12 mouse cellular contexts compared by ENCODE assay signal in genomic region chr15:97989544-97989943, GRCm38 (mm10). TPM values are rescaled to one million over a fixed set of nuclear protein-coding genes. Genes with fewer than 3 reads are reported as not detected.
DNase-seq lines count a peak whose midpoint lies in the region; ATAC-seq and TF ChIP-seq lines count a peak whose summit lies in the region.
"Had no signal": no experiment of that assay in that cellular context is flagged by ENCODE, and none has a peak within 500 bp of the region (broad histone marks: within the 10 kb centered on the region; RNA-seq: fewer than 3 reads in every experiment).

No protein-coding gene starts in this region.

- TF ChIP-seq CTCF in liver, postnatal 0 days (IDR thresholded peaks at IDR 0.05; ENCODE audit: low read depth) = no peak

- TF ChIP-seq EP300 in liver, postnatal 0 days (IDR thresholded peaks at IDR 0.05; ENCODE audit: low read depth) = no peak

- H3K4me3 ChIP-seq in liver, embryonic 11.5 days (ENCODE audit: low read depth, low read length) = no peak overlapping the region
- H3K4me3 ChIP-seq in liver, postnatal 0 days (ENCODE audit: low read depth, low read length) = no peak overlapping the region
- no peak overlapping the region for H3K4me3 ChIP-seq in embryonic facial prominence, embryonic 14.5 days (ENCODE audit: low read depth, low read length)
- H3K4me3 ChIP-seq in limb, embryonic 10.5 days = peak overlapping the region; percentile 40
- H3K4me3 ChIP-seq in neural tube, embryonic 13.5 days = no peak overlapping the region
- H3K4me3 ChIP-seq: heart, embryonic 15.5 days had no signal

- H3K9me3 ChIP-seq in liver, embryonic 11.5 days (ENCODE audit: control insufficient read depth, low read length) = no peaks in the 10 kb centered on the region
- H3K9me3 ChIP-seq in liver, postnatal 0 days (ENCODE audit: low read length) = no peaks in the 10 kb centered on the region
- H3K9me3 ChIP-seq in embryonic facial prominence, embryonic 14.5 days (ENCODE audit: control insufficient read depth, low read length) = no peaks in the 10 kb centered on the region
- no peaks in the 10 kb centered on the region for H3K9me3 ChIP-seq in limb, embryonic 10.5 days (replicated peaks)
- no peaks in the 10 kb centered on the region for H3K9me3 ChIP-seq in neural tube, embryonic 13.5 days
- H3K9me3 ChIP-seq: heart, embryonic 15.5 days had no signal

- no peaks in the 10 kb centered on the region for H3K36me3 ChIP-seq in liver, embryonic 11.5 days (ENCODE audit: control insufficient read depth, insufficient read depth, low read length)
- no peaks in the 10 kb centered on the region for H3K36me3 ChIP-seq in liver, postnatal 0 days (replicated peaks; ENCODE audit: insufficient read depth, low read length)
- peaks cover 24% of the 10 kb centered on the region; the same call in 1 of the 2 replicates for H3K36me3 ChIP-seq in embryonic facial prominence, embryonic 14.5 days (ENCODE audit: control insufficient read depth, insufficient read depth, low read length)
- peaks cover 90% of the 10 kb centered on the region for H3K36me3 ChIP-seq in limb, embryonic 10.5 days
- H3K36me3 ChIP-seq in neural tube, embryonic 13.5 days = peaks cover 41% of the 10 kb centered on the region
- H3K36me3 ChIP-seq: heart, embryonic 15.5 days had no signal

- H3K27me3 ChIP-seq in liver, embryonic 11.5 days (replicated peaks; ENCODE audit: control insufficient read depth, insufficient read depth, low read length) = no peaks in the 10 kb centered on the region; the same call in 1 of the 2 replicates
- 0 out of 2 replicates have a peak, but pooled peaks cover under 1% of the 10 kb centered on the region for H3K27me3 ChIP-seq in liver, postnatal 0 days (ENCODE audit: insufficient read depth, low read length)
- H3K27me3 ChIP-seq in embryonic facial prominence, embryonic 14.5 days (replicated peaks; ENCODE audit: control insufficient read depth, insufficient read depth, low read length) = no peaks in the 10 kb centered on the region
- no peaks in the 10 kb centered on the region for H3K27me3 ChIP-seq in limb, embryonic 10.5 days (ENCODE audit: low read depth, poor library complexity, severe bottlenecking)
- no peaks in the 10 kb centered on the region for H3K27me3 ChIP-seq in neural tube, embryonic 13.5 days
- H3K27me3 ChIP-seq: heart, embryonic 15.5 days had no signal

- H3K4me2 ChIP-seq in liver, embryonic 11.5 days = no peak overlapping the region
- H3K4me2 ChIP-seq in liver, postnatal 0 days (ENCODE audit: low read depth, low read length) = no peak overlapping the region
- no peak overlapping the region for H3K4me2 ChIP-seq in embryonic facial prominence, embryonic 14.5 days (ENCODE audit: low read depth, low read length)
- H3K4me2 ChIP-seq in neural tube, embryonic 13.5 days = no peak overlapping the region
- H3K4me2 ChIP-seq: heart, embryonic 15.5 days had no signal

- H3K4me1 ChIP-seq in liver, embryonic 11.5 days (replicated peaks; ENCODE audit: control insufficient read depth, insufficient read depth, low read length) = peaks cover 14% of the 10 kb centered on the region
- no peaks in the 10 kb centered on the region for H3K4me1 ChIP-seq in liver, postnatal 0 days (ENCODE audit: insufficient read depth)
- H3K4me1 ChIP-seq in embryonic facial prominence, embryonic 14.5 days (ENCODE audit: control insufficient read depth, insufficient read depth, low read length) = peaks cover 32% of the 10 kb centered on the region
- H3K4me1 ChIP-seq in limb, embryonic 10.5 days = peaks cover 61% of the 10 kb centered on the region
- H3K4me1 ChIP-seq in neural tube, embryonic 13.5 days (replicated peaks) = peaks cover 48% of the 10 kb centered on the region

- DNase-seq in liver, embryonic 11.5 days (ENCODE audit: low spot score) = no peak
- no peak for DNase-seq in liver, postnatal 0 days
- DNase-seq in embryonic facial prominence, embryonic 14.5 days (ENCODE audit: low spot score) = no peak
- peak; percentile 48 for DNase-seq in limb, embryonic 10.5 days (ENCODE audit: low spot score)
- DNase-seq in adrenal gland, postnatal 25 days = no peak
- DNase-seq in spleen, adult 18-20 months = no peak
- DNase-seq in gastrocnemius, postnatal 4 days (ENCODE audit: low spot score in 2 of 2) = no peak
- DNase-seq: kidney, adult 9 months; lung, adult 18-20 months; right cerebral cortex, postnatal 25 days had no signal

- no peak for ATAC-seq in liver, embryonic 11.5 days (replicated peaks; ENCODE audit: low FRiP score)
- ATAC-seq in liver, postnatal 0 days = no peak
- no peak for ATAC-seq in embryonic facial prominence, embryonic 14.5 days (ENCODE audit: low read depth)
- no peak for ATAC-seq in neural tube, embryonic 13.5 days (ENCODE audit: low read depth)

- WGBS in liver, embryonic 11.5 days = 50% methylated on average over 1 of the region's 1 CpGs
- WGBS in liver, postnatal 0 days (ENCODE audit: insufficient replicate concordance) = 80% methylated on average over 1 of the region's 1 CpGs
- 25% methylated on average over 1 of the region's 1 CpGs for WGBS in embryonic facial prominence, embryonic 14.5 days
- WGBS in limb, embryonic 10.5 days = 18% methylated on average over 1 of the region's 1 CpGs
- WGBS in neural tube, embryonic 13.5 days = 15% methylated on average over 1 of the region's 1 CpGs

- no peak overlapping the region for H3K9ac ChIP-seq in liver, embryonic 11.5 days (ENCODE audit: low read depth, low read length)
- no peak overlapping the region for H3K9ac ChIP-seq in liver, postnatal 0 days (replicated peaks)
- peak overlapping the region; percentile 32; the same call in 1 of the 2 replicates for H3K9ac ChIP-seq in embryonic facial prominence, embryonic 14.5 days (ENCODE audit: low read depth, low read length)
- H3K9ac ChIP-seq in neural tube, embryonic 13.5 days = no peak overlapping the region; the same call in 1 of the 2 replicates
- H3K9ac ChIP-seq: heart, embryonic 15.5 days had no signal

- 0 out of 2 replicates have a peak overlapping the region, but pooled peaks have one; percentile 26 for H3K27ac ChIP-seq in liver, embryonic 11.5 days (ENCODE audit: low read depth, low read length)
- H3K27ac ChIP-seq in liver, postnatal 0 days (ENCODE audit: low read depth) = no peak overlapping the region
- peak overlapping the region; percentile 76 for H3K27ac ChIP-seq in embryonic facial prominence, embryonic 14.5 days (replicated peaks; ENCODE audit: low read depth, low read length)
- peak overlapping the region; percentile 95 for H3K27ac ChIP-seq in limb, embryonic 10.5 days
- peak overlapping the region; percentile 19 for H3K27ac ChIP-seq in neural tube, embryonic 13.5 days (replicated peaks)
- H3K27ac ChIP-seq: heart, embryonic 15.5 days had no signal

RNA-seq across cellular contexts. Expression of gene Col2a1, which starts 15.0 kb away (rescaled TPM):
- 6.5 and 7.0 TPM in 2 replicates for polyA plus RNA-seq in liver, embryonic 11.5 days (2014; fragmentation: Nextera tagmentation; extraction: Ambion mirVana)
- 0.12 TPM in 1 of 2 replicates, not detected in the other for polyA plus RNA-seq in liver, postnatal 0 days (2015; fragmentation: Nextera tagmentation; extraction: Ambion mirVana)
- polyA plus RNA-seq in embryonic facial prominence, embryonic 14.5 days (2014; fragmentation: Nextera tagmentation; extraction: Ambion mirVana) = 372 and 595 TPM in 2 replicates
- polyA plus RNA-seq in limb, embryonic 10.5 days (2016; fragmentation: Nextera tagmentation; extraction: Ambion mirVana) = 72.8 and 186 TPM in 2 replicates
- 67.1 and 89.2 TPM in 2 replicates for polyA plus RNA-seq in neural tube, embryonic 13.5 days (2015; fragmentation: Nextera tagmentation; extraction: Ambion mirVana)
- not detected in 2 replicates for total RNA-seq in adrenal gland, postnatal 25 days (2021)
- 10 to 100 TPM; 20.0 to 36.3 TPM for total RNA-seq in gastrocnemius, postnatal 4 days (2021)

RNA-seq across cellular contexts. Expression of gene Tmem106c, which starts 25.5 kb away (rescaled TPM):
- 25.7 and 28.0 TPM in 2 replicates for polyA plus RNA-seq in liver, embryonic 11.5 days (2014; fragmentation: Nextera tagmentation; extraction: Ambion mirVana)
- 16.1 and 16.4 TPM in 2 replicates for polyA plus RNA-seq in liver, postnatal 0 days (2015; fragmentation: Nextera tagmentation; extraction: Ambion mirVana)
- polyA plus RNA-seq in embryonic facial prominence, embryonic 14.5 days (2014; fragmentation: Nextera tagmentation; extraction: Ambion mirVana) = 47.2 and 51.6 TPM in 2 replicates
- 29.8 and 34.9 TPM in 2 replicates for polyA plus RNA-seq in limb, embryonic 10.5 days (2016; fragmentation: Nextera tagmentation; extraction: Ambion mirVana)
- 45.0 and 49.3 TPM in 2 replicates for polyA plus RNA-seq in neural tube, embryonic 13.5 days (2015; fragmentation: Nextera tagmentation; extraction: Ambion mirVana)
- 43.9 and 68.2 TPM in 2 replicates for total RNA-seq in adrenal gland, postnatal 25 days (2021)
- total RNA-seq in gastrocnemius, postnatal 4 days (2021) = 10 to 100 TPM; 22.6 to 23.0 TPM
